Mouse (Mus musculus): Measurements from ENCODE around the gene Med8. TPM values are rescaled to one million over a fixed set of nuclear protein-coding genes. Genes with fewer than 3 reads are reported as not detected.

The Med8 gene
- 10 to 100 TPM; 76.5 to 78.8 TPM for total RNA-seq (2021)
- long read RNA-seq, experiment 1, transcript Med8-201 (7 exons, 1,145 nt): major isoform, 20 of 45 reads
- long read RNA-seq, experiment 1, partial matches to known transcripts: 9 of 45 reads
- long read RNA-seq, experiment 1, other reads (novel, unspliced or antisense): 11 of 45 reads
- long read RNA-seq, experiment 2, transcript Med8-201 (7 exons, 1,145 nt): major isoform, 28 of 61 reads
- long read RNA-seq, experiment 2, transcript Med8-203 (7 exons, 1,134 nt): minor isoform, 9 of 61 reads
- long read RNA-seq, experiment 2, partial matches to known transcripts: 10 of 61 reads
- long read RNA-seq, experiment 2, other reads (novel, unspliced or antisense): 14 of 61 reads

DNA sequence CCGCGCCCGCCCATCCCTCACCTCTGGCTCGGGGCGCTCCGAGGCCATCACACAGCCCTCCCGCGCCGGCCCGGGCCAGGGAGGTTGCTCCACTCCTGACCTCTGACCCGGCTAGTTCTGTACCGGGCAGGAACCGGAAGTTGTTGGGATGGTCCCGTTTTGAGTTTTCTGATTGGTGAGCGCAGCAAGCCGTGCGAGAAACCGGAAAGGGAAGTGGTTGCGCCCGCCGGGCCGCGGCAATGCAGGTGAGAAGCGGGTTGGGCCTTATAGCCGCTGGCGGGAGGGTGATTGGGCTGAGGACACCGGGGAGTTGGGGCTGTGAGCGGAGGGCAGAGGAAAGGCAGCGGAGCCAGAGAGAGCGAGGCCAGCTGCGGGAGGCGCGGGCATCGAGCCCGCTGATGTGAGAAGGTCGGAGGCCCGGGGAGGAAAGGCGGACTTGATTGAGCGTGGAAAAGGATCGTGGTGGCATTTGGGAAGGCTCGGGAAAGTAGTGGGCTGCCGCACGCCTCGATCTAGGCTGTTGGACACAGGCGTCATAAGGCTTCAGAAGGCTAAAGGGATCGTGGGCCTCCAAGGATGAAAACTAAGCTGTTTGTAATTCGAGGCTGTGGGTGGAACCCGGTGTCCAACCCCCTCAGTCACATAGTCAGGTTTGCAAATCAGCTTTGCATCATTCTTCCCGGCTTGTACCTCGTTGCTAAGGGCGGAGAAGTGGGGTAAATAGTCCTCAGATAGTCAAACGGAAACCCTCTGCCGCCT is at the start of gene Med8, which contains the start of gene Szt2:
TSS of gene Med8 (plus strand) at position 196 of the 759 bp plus-strand sequence.
TSS of gene Szt2 (minus strand) at position 132 of the 759 bp plus-strand sequence.
- DNase-seq (ENCODE audit: low spot score in 2 of 2): peak; percentile 66 to 83

DNA sequence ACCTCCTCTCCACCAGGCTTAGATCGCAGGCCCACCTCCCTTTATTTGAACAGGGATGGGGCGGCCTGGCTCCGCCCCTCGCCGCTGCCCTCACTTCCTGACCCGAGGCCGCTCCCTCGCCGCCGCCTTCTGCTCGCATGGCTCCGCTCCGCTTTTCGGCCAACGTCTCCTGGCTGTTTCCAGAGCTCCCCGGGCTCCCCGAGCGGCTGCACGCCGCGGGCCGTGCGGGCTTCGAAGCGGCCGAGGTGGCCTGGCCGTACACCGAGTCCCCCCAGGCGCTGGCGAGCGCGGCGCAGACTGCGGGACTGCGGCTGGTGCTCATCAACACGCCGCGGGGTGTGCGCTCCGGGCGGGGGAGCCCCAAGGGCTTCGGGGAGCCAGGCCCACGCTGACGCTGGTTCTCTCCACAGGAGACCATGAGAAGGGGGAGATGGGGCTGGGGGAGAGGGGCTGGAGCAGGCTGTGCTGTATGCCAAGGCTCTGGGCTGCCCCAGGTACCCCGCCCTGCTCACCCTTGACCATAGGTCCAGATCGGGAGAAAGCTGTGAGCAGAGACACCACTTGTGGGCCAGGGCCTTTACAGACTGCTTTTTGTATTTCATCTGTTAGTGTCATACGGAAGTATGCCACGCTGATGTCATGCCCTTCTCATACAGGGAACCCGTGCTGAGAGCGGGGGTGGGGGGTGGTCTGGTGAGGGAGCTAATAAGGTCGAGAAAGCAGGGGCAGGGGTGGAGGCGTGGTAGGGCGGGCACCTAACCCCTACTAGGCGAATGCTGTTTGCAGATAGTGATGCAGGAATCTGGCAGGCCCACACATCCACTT is 49.0 kb upstream of the Med8 start:
- DNase-seq (ENCODE audit: low spot score in 2 of 2): peak; percentile 51 to 64

DNA sequence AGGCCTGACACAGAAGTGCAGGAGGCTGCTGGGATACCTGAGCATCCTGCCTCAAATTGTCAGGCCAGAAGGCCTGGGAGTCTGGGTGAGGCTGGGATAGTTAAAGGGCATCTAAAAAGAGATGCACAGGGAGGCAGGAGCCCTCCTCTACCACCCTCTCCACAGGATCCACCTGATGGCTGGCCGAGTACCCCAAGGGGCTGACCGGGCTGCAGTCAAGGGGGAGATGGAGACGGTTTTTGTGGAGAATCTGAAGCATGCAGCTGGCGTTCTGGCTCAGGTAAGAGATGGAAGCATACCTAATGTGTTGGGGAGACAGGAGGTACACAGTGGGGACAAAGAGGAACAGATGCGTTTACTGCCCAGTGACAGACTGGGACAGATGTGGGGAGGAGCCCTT is 47.7 kb upstream of the Med8 start:
- DNase-seq (ENCODE audit: low spot score in 2 of 2): no peak

DNA sequence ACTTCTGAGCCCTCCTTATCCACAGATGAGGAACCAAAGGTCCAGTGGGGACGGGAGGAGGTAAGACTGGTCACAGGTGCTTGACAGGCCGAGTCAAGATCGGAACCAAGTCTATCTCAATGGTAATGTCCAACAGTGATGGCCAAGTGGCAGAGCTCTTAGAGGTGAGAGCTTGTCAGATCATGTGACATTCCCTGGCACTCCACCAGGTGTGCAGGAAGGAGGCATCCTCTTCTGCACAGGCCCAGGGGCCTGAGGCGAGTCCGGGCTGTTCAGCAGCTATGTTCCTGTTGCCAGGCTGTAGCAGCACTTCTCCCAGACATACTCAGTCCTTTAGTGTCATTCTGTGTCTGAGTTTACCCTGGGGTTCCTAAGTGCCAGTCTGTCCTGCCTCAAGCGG is 46.3 kb upstream of the Med8 start:
- no peak for DNase-seq (ENCODE audit: low spot score in 2 of 2)

DNA sequence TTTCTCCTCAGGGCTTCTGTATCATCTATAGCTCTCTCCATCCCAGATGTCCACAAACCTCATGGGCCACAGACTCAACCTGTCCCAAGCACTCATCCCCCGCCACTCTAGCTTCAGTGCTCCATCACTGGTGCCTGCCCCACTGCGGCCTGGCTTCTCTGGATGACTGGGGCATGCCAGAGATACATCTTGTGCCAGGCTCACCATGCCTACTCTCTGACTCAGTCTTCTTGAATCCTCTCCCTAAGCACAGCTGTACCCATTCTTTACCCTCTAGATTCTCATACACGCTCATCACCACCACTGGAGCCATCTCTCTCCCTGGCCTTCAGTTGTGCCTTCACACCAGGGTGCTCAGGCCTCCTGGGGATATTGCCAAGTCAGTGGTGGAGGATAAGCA is 45.2 kb upstream of the Med8 start:
- DNase-seq (ENCODE audit: low spot score in 2 of 2): no peak

DNA sequence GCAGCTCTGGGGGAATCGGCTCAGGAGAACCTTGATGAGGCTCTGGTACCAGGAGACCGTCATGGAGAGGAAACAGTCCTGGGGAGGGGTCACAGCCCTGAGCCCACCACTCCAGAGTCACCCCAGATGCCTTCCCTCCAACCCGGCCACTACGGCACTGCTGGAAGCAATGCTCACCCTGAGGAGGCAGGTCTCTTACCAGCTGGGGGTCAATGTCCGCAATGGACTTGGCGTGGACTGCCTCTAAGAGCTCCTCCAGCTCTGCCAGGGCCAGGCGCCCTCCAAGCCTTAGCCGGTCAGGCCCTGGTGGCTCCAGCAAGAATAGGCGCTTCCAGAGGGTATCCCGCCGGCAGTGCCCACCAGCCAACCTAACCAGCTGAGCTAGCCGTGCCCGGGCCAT is 44.5 kb upstream of the Med8 start:
- DNase-seq (ENCODE audit: low spot score in 2 of 2): no peak

DNA sequence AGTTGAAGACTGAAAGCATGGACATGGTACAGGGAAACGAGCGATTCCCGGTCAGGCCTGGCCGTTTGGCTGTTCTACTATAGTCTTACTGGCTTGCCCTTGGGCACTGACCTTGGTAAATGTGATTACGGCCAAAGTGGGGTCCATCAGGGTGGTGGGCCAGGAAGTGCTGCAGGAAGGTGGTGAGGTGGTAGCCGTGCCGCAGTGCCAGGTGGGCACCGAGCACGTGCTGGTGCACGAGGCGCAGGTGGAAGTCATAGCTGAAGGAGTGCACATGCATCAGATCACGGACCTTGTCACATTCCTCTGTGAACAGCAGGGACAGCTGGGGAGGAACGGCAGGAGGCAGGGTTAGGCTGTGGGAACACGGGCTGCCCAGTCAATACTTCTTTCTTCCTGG is 43.1 kb upstream of the Med8 start:
- no peak for DNase-seq (ENCODE audit: low spot score in 2 of 2)

DNA sequence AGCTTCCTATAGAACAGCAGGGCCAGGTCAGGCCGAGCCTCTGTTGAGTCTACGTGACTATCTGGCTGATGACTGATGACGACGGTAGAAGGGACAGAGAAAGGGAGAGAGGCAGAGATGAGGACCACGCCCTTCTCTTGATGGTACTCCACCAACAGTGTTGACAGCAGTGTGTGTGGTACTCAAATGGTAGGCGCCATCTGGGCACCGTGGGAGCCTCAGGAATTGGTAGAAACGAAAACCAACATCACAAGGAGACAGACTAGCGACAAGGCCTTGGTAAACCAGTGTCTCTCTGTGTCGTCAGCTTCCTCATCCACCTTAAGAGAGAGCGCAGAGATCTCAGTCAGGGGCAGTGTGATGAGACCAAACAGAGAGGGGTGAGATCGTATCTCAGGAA is 41.6 kb upstream of the Med8 start:
- DNase-seq (ENCODE audit: low spot score in 2 of 2): no peak

DNA sequence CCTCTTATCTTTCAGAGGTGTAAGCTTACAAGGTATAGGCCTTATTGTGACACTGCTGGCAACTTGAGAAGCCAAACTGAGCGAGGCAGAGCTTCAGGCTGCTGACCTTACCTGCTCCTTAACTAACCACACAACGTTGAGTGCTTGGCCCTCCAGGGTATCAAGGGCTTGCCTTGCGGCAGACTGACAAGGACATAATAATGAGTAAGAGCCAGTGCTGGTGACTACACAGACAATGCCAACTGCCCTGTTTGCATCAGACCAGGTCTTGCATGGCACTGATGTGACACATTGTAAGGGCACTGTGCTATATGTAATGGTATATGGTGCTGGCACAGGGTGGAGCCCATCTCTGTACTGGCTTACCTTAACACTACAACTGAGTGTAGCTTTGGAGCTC is 40.5 kb upstream of the Med8 start:
- DNase-seq (ENCODE audit: low spot score in 2 of 2): no peak

DNA sequence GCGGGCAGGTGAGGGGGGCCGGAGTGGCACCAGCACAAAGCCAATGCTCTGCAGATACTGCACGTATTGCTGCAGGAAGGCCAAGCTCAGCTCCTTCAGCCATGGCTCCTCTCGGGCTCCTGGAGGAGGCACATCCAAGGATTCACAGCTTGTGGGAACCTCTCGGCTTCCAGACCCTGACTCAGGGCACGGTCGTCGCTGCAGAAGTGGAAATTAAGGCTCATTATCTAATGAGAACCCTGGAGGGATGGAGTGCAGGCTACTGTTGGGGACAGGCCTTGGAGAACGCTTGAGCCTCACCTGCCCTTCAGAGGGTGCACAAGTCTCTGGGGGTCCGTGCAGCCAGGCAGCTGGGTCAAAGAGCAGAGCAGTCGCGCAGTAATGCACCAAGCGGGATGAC is 37.3 kb upstream of the Med8 start:
- no peak for DNase-seq (ENCODE audit: low spot score in 2 of 2)

DNA sequence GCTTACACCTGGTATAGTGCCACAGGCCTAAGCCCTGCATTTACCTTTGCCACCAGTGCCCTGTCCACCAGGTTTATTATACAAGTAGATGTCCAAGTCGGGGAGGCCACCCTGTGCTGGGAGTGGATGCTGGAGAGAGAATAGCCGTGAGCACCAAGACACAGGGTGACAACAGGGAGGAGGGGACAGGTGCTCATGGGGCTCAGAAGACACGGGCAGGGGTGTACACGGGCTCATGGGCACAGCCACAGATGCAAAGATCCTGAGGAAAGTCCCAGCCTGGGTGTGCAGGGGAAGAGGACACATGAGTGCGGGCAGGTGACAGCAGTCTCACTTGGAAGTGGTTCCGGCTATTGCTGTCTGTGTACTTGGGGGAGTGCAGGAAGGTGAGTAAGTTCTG is 33.1 kb upstream of the Med8 start:
- DNase-seq (ENCODE audit: low spot score in 2 of 2): no peak

DNA sequence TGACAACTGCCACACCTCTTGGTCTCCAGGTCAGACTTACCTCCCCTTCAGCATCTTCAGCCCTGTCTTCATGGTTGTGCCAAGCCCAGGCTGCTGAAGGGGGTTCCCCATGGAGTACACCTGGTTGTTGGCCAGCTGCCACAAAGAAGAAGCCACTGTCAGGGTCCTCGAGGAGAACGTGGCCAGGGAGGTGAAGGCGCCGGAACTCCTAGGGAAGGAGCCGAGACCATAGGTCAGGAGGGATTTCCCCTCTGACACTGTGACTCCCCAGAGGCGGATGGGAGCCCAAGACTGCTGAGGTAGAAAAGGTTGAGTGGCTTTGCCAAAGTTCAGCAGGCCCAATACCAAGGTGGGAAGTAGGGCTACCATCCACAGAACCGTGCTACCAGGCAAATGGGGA is 25.9 kb upstream of the Med8 start:
- no peak for DNase-seq (ENCODE audit: low spot score in 2 of 2)

DNA sequence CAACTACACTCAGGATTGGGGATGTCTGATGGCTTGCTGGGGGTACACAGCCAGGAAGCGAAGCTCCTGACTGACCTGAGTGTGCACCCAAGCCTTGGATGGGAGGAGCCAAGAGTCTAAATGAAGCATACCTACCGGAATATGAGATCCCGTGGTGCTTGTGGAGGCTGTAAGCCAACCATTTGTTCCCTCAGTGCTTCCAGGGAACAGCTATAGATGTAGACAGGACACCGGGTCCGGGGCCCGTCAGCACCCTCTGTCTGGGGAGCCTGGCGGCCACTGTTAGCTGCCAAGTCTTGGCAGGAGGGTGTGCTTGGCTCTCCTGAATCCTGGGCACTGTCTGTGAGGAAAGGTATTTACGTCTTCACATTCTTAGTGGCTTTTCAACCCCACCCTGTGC is 21.8 kb upstream of the Med8 start:
- no peak for DNase-seq (ENCODE audit: low spot score in 2 of 2)

DNA sequence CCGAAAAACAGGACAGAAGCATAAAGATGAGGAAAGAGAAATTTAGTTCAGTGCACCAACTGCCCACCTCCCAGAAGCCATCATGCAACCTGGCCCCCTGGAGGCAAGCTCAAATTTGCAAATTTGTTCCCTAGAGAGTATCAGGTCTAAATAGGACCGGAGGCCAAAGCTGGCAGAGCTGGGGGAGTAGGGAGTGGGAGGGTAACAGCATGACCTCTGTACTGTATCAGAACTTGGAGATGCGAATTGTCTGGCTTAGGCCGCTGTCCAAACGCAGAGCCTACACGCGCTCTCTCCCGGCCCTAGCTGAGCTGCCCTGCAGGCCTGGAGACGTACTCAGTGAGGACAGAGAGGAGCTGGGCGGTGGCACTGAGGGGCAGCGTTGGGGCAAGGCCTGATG is 19.0 kb upstream of the Med8 start:
- DNase-seq (ENCODE audit: low spot score in 2 of 2): no peak

DNA sequence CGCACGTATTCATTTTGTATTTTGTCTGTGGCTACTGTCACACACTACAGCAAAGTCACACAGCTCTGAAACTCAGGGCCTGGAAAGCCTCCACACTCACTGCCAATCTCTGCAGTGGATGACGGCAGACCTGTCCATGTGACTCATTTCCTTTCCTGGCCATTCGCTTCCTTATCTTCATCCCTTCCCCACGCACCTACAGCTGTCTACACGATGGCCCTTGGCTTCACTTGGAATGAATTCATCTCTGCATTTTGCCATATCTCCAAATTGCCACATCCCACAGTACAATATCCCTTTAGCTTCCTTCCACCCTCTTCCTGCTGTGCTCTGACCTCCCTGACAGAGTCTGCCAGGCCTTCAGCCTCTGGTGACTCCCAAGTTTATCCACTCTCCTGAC is 14.6 kb upstream of the Med8 start:
- DNase-seq (ENCODE audit: low spot score in 2 of 2): no peak

DNA sequence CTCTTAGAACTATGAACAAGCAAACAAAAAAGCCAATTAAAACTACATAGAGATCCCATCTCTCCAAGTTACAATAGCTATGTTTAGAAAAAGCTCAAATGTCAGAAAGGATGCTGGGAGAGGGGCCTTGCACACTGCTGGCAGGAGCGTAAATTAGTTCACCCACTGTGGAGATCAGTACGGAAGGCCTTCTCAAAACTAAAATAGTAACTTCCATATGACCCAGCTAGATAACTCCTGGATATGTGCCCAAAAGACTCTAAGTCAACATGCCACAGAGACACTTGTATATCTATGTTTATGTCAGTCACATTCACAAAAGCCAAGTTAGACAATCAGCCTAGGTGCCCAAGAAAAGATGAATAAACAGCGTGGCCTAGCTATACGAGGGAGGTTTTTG is 13.8 kb upstream of the Med8 start:
- no peak for DNase-seq (ENCODE audit: low spot score in 2 of 2)

DNA sequence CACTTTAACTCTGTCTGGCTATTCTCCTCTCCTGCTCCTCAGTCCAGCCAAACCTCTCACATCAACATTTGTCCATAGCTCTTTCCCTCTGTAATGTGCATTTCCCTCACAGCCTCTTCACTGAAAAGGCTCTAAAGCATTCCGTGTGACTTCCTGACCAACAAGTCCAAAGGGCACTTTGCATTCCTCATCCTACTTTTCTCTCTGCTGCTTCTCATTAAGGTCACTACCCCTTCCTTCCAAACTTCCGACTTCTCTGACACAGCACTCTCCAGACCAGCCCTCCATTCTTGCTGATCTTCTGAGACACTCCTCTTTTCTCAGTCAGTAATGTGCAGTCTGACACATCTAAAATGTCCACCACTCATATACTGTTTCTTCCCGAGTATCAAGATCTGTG is 12.7 kb upstream of the Med8 start:
- DNase-seq (ENCODE audit: low spot score in 2 of 2): no peak

DNA sequence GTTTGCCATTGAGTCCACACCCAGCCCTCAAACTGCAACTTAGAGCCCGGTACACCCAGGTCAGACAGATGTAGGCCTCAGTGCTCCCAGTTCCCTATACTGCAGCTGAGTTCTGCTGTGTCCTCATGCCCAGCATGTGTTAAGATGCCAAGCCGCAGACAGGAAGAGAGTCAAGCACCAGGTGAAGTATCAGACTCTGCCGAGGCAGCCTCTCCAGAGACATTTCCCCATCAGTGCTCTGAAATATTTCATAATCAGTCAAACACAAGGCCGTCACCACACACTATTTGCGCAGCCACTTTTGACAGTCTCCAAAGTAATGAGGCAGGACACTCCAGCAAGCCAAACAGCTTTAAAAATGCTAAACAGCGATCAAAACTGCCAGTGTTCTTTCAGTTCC is 10.7 kb upstream of the Med8 start:
- no peak for DNase-seq (ENCODE audit: low spot score in 2 of 2)

DNA sequence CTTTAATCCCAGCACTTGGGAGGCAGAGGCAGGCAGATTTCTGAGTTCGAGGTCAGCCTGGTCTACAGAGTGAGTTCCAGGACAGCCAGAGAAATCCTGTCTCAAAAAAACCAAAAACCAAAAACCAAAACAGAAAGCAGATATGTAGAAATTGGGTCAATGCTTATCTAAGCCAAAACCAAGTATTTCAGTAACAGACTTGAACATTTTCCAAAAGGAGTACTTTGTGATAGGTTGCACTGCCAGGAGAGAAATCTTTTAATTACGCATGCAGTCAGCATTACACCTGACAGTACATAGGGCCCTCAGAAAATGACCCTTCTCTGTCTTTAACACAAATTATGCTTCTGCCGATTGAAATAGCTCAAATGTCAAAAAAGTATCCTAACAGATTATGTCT is 7.7 kb upstream of the Med8 start:
- no peak for DNase-seq (ENCODE audit: low spot score in 2 of 2)

DNA sequence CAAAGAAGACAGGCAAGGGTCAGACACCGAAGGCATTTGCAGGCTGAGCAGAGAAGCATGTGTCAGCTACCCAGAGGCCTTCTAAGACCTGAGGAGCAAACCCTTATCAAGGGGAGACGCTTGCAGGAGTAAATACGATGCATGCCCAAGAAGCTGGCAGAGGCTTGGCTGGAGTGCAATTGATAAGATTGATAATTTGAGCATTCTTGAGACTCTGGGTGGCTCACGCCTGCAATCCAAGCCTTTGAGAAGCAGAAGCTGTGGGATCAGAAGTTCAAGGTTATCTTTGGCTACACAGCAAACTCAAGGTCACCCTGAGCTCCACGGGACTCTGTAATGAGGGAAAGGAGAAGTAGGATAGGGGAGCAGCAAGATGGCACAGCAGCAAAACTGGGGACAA is 7.2 kb upstream of the Med8 start:
- no peak for DNase-seq (ENCODE audit: low spot score in 2 of 2)

DNA sequence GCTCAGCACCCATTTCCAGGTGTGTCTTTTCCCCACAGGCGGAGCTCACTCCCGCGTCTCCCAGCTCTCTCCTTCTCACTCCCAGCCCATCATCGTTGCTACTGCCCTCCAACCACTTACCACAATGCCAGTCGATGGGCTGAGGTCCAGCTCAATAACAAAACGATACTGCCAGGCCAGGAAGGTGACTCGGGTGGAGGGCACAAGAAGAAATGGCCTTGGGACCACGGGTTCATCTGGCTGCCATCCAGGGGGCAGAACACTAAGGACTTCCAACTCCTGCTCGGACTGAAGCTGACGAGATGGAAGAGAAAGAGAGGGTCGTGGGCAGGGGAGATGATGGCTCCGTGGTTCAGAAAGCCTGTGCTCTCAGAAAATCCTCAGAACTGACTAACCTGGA is 6.4 kb upstream of the Med8 start:
- DNase-seq (ENCODE audit: low spot score in 2 of 2): no peak

DNA sequence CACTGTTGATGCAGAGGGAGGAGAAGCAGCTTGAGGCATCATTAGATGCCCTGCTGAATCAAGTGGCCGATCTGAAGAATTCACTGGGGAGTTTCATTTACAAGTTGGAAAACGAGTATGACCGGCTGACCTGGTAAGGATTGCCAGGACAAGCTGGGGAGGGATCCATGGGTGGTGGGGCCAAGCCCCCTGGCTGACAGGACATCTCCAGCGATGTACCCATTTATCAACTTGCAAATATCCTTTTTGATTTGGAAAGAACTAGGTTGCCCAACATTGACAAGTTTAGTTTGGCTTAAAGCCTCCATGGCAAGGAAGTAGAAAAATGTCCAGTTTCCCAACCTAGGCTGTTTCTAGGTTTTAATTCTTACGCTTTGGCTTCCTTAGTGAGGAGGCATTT is 1.7 kb downstream of the Med8 start:
- DNase-seq (ENCODE audit: low spot score in 2 of 2): no peak

Measured in adrenal gland, postnatal 4 days (tissue).